Mouse (Mus musculus) c-Kit-positive CD71-positive TER-119-positive erythroid progenitor cells, embryonic 14.5 days (primary cell): Measurements from ENCODE around the gene Wipi1.

Experiments used
- DNase-seq: peaks from one replicate; pipeline ENCODE4 v3.0.0-alpha.2; 2013; ENCODE audit warnings: low spot score

Gene Wipi1

GRCm38 (mm10) chr11:109543466-109543865 lies 68.3 kb downstream of the Wipi1 start:
- no peak for DNase-seq

- DNase-seq = no peak
Measured at GRCm38 (mm10) chr11:109539290-109539689, 72.5 kb downstream of the Wipi1 start.

- no peak for DNase-seq
Measured at GRCm38 (mm10) chr11:109536939-109537338, 74.8 kb downstream of the Wipi1 start.

GRCm38 (mm10) chr11:109535966-109536365 lies 75.8 kb downstream of the Wipi1 start:
- DNase-seq = no peak

GRCm38 (mm10) chr11:109530030-109530429 lies 81.7 kb downstream of the Wipi1 start:
- DNase-seq = no peak

GRCm38 (mm10) chr11:109525571-109525970 lies 86.2 kb downstream of the Wipi1 start:
- DNase-seq = no peak

GRCm38 (mm10) chr11:109524869-109525268 lies 86.9 kb downstream of the Wipi1 start:
- no peak for DNase-seq
